Comparison of ENCODE assay signal across 7 mouse cellular contexts in the genomic region with DNA sequence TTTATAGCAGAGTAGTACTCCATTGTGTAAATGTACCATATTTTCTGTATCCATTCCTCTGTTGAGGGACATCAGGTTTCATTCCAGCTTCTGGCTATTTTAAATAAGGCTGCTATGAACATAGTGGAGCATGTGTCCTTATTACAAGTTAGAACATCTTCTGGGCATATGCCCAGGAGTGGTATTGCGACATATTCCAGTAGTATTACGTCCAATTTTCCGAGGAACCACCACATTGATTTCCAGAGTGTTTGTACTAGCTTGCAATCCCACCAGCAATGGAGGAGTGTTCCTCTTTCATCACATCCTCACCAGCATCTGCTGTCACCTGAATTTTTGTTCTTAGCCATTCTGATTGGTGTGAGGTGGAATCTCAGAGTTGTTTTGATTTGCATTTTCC.
DNase-seq lines count a peak whose midpoint lies in the region; ATAC-seq and TF ChIP-seq lines count a peak whose summit lies in the region.
"Not testable (repeated sequence)": the region's sequence is repeated elsewhere in the genome, so short reads cannot be mapped to it uniquely, and the experiment has no call there.

No protein-coding gene starts in this region.

- not testable (repeated sequence) for TF ChIP-seq CTCF in liver, adult 2 months (IDR thresholded peaks at IDR 0.05; ENCODE audit: low read depth, low read length); lung, embryonic 14.5 days (IDR thresholded peaks at IDR 0.05; ENCODE audit: low read depth)

- not testable (repeated sequence) for H3K36me3 ChIP-seq in liver, adult 2 months (ENCODE audit: control insufficient read depth, insufficient read depth, low read length); lung, embryonic 14.5 days (ENCODE audit: insufficient read depth)

- ATAC-seq in lung, embryonic 14.5 days (ENCODE audit: insufficient read depth) = not testable (repeated sequence)

- H3K27ac ChIP-seq in liver, adult 2 months (replicated peaks; ENCODE audit: insufficient read depth, low read depth, low read length); lung, embryonic 14.5 days (ENCODE audit: low read depth): not testable (repeated sequence)

- H3K4me1 ChIP-seq in liver, adult 2 months (ENCODE audit: control insufficient read depth, insufficient read depth, low read length); lung, embryonic 14.5 days (ENCODE audit: insufficient read depth): not testable (repeated sequence)

- H3K9ac ChIP-seq in liver, adult 2 months (ENCODE audit: low read depth, low read length); lung, embryonic 14.5 days: not testable (repeated sequence)

- H3K27me3 ChIP-seq in liver, adult 2 months (ENCODE audit: control insufficient read depth, insufficient read depth, low read length); lung, embryonic 14.5 days (ENCODE audit: insufficient read depth, low read length): not testable (repeated sequence)

- not testable (repeated sequence) for H3K4me3 ChIP-seq in liver, adult 2 months (ENCODE audit: insufficient read depth, low read depth, low read length); lung, embryonic 14.5 days (ENCODE audit: low read depth, low read length)

- 32% methylated on average over 3 of the region's 3 CpGs for WGBS in liver, adult 2 months
- WGBS in lung, embryonic 14.5 days = 79% methylated on average over 3 of the region's 3 CpGs

- H3K4me2 ChIP-seq in lung, embryonic 14.5 days = not testable (repeated sequence)

- TF ChIP-seq POLR2A in liver, adult 2 months (IDR thresholded peaks at IDR 0.05; ENCODE audit: extremely low read depth, insufficient read depth, low read length) = not testable (repeated sequence)

- DNase-seq in 3T3-L1 (ENCODE audit: low read depth, low spot score) (peak; percentile 19), NIH3T3 (ENCODE audit: low read depth) (peak; percentile 21), adipocyte (ENCODE audit: low spot score) (peak; percentile 46)
- DNase-seq in adrenal gland, adult 2 months = peak; percentile 3
- peak; percentile 4 to 54 for DNase-seq in heart, adult 18-20 months
- DNase-seq in liver, adult 2 months (ENCODE audit: extremely low read depth, low read depth, low spot score) = peak; percentile 70
- DNase-seq in lung, embryonic 14.5 days = peak; percentile 3

- H3K9me3 ChIP-seq in lung, embryonic 14.5 days (ENCODE audit: low read depth, low read length) = not testable (repeated sequence)

- H3K79me2 ChIP-seq in liver, adult 2 months (ENCODE audit: control insufficient read depth, insufficient read depth, low read length) = not testable (repeated sequence)

Comparison
In these comparisons a context has a peak if more than half of its experiments do, and no peak if none do; other contexts are left out.
1. DNase-seq: peak in every context shown above with its lines; median percentile 70 in liver, adult 2 months; 46 in adipocyte; 29 in heart, adult 18-20 months; 21 in NIH3T3; 19 in 3T3-L1; 3 in adrenal gland, adult 2 months; 3 in lung, embryonic 14.5 days.